Mouse (Mus musculus): Measurements from ENCODE around the gene Nudcd3.

DNA sequence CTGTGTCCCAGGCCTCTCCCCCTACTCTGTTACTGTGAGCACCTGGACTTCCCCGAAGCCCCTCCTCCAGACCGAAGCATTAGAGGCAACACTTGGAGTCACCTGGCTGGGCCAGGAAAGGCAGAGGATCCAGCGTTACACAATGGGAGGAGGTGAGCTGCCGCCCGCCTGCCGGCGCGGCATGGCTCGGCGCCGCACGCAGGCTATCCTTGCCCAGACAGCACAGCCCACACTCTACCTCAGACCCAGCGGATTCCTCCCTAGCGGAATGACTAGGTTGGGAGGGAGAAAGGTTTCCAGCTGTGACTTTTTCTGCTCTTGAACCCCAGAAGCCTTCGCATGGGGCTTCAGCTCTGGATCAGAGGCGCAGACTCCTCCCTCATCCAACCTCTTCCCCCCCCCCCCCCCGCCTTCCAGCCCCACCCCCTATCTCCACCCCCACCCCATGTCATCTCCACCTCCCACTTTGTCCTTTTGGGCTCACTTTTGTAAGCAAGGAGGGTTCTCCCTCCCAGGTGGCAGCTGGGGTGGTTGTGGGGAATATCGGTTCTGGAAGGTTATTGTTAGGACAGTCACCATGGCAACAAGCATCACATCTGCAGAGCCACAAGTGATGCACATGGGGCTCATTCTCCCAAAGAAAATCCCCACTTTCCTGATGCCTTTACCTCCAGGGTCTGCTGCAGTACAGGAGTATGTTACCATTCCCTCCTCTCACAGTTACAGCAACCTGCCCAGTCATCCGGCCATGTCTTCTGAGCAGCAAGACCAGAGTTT lies 131.8 kb downstream of the Nudcd3 start:
- TF ChIP-seq POLR2A (IDR thresholded peaks at IDR 0.05; ENCODE audit: control insufficient read depth in 1 of 2, insufficient read depth in 1 of 2, low read depth in 1 of 2, low read length in 2 of 2, poor library complexity in 1 of 2) (no peak), ZKSCAN1 (IDR thresholded peaks at IDR 0.05; ENCODE audit: low read depth, low read length) (no peak), ZC3H11A (IDR thresholded peaks at IDR 0.05; ENCODE audit: low read depth, low read length) (no peak), POLR2AphosphoS5 (IDR thresholded peaks at IDR 0.05; ENCODE audit: borderline replicate concordance, low read depth, low read length) (no peak), POLR2AphosphoS2 (IDR thresholded peaks at IDR 0.05; ENCODE audit: low read length) (no peak), CTCF (IDR thresholded peaks at IDR 0.05 in 2 of 3, conservative IDR thresholded peaks at IDR 0.05 in 1 of 3; ENCODE audit: control insufficient read depth in 1 of 3, insufficient read depth in 1 of 3, low read depth in 2 of 3, low read length in 3 of 3, poor library complexity in 1 of 3, severe bottlenecking in 1 of 3) (no peak), ZMIZ1 (IDR thresholded peaks at IDR 0.05; ENCODE audit: low read depth, low read length) (no peak), ELF1 (IDR thresholded peaks at IDR 0.05; ENCODE audit: low read depth, low read length) (no peak), SIN3A (IDR thresholded peaks at IDR 0.05; ENCODE audit: low read length) (no peak), MYC (IDR thresholded peaks at IDR 0.05; ENCODE audit: low read depth, low read length) (no peak)

All from MEL (cell line).